Mouse (Mus musculus) midbrain, embryonic 16.5 days (tissue): ENCODE measurements around the gene Ikzf3. TPM values are rescaled to one million over a fixed set of nuclear protein-coding genes. Genes with fewer than 3 reads are reported as not detected.

ENCODE experiments used
- ATAC-seq: fragments of 200-750 bp; cut with Nextera tagmentation; 2 replicates; pipeline ENCODE4 v1.8.0; 2017; ENCODE audit warnings: moderate TSS enrichment
- H3K27ac ChIP-seq: fragments of 300-500 bp; sonication (generic); 2 replicates; pipeline ENCODE4 v1.5.1; 2014; ENCODE audit warnings: mild to moderate bottlenecking, low read length, mixed read lengths
- H3K27me3 ChIP-seq: fragments of 300-500 bp; sonication (generic); 2 replicates; pipeline ENCODE4 v1.6.1; 2014; ENCODE audit warnings: low read depth, low read length, mixed read lengths; ENCODE audit not compliant: control insufficient read depth, insufficient read depth
- H3K36me3 ChIP-seq: fragments of 300-500 bp; sonication (generic); 2 replicates; pipeline ENCODE4 v1.6.1; 2014; ENCODE audit warnings: mild to moderate bottlenecking, low read length, moderate library complexity, mixed read lengths; ENCODE audit not compliant: control insufficient read depth, insufficient read depth
- H3K4me1 ChIP-seq: fragments of 300-500 bp; sonication (generic); 2 replicates; pipeline ENCODE4 v1.6.1; 2014; ENCODE audit warnings: mild to moderate bottlenecking, low read length, mixed read lengths; ENCODE audit not compliant: control insufficient read depth, insufficient read depth
- H3K4me2 ChIP-seq: fragments of 300-500 bp; sonication (generic); 2 replicates; pipeline ENCODE4 v1.6.1; 2014; ENCODE audit warnings: mild to moderate bottlenecking, low read length, mixed read lengths
- H3K4me3 ChIP-seq: fragments of 300-500 bp; sonication (generic); 2 replicates; pipeline ENCODE4 v1.5.1; 2014; ENCODE audit warnings: low read depth, mild to moderate bottlenecking, low read length, moderate library complexity, mixed read lengths
- H3K9ac ChIP-seq: fragments of 300-500 bp; sonication (generic); 2 replicates; pipeline ENCODE4 v1.6.1; 2014; ENCODE audit warnings: low read depth, low read length, mixed read lengths
- H3K9me3 ChIP-seq: fragments of 300-500 bp; sonication (generic); replicated peaks from 2 replicates; pipeline ENCODE4 v1.6.1; 2014; ENCODE audit warnings: mild to moderate bottlenecking, low read length, mixed read lengths; ENCODE audit not compliant: control insufficient read depth, poor library complexity, severe bottlenecking
- WGBS: fragments of 180-500 bp; shearing (Covaris S2); extraction: QIAGEN DNeasy Blood & Tissue Kit; methylation state at CpG from one replicate; pipeline ENCODE4 v1.1.7; 2014; 5-methylcytosine and 5-hydroxymethylcytosine counted together
- polyA plus RNA-seq: library from polyadenylated mRNA; unstranded; fragments of >200 nt; fragmentation: Nextera tagmentation; extraction: Ambion mirVana; gene quantifications from 2 replicates; pipeline ENCODE4 v1.2.1, GENCODE M21; 2015

The Ikzf3 gene
- polyA plus RNA-seq, 1 experiment from 2014 or later, result not detected

DNA sequence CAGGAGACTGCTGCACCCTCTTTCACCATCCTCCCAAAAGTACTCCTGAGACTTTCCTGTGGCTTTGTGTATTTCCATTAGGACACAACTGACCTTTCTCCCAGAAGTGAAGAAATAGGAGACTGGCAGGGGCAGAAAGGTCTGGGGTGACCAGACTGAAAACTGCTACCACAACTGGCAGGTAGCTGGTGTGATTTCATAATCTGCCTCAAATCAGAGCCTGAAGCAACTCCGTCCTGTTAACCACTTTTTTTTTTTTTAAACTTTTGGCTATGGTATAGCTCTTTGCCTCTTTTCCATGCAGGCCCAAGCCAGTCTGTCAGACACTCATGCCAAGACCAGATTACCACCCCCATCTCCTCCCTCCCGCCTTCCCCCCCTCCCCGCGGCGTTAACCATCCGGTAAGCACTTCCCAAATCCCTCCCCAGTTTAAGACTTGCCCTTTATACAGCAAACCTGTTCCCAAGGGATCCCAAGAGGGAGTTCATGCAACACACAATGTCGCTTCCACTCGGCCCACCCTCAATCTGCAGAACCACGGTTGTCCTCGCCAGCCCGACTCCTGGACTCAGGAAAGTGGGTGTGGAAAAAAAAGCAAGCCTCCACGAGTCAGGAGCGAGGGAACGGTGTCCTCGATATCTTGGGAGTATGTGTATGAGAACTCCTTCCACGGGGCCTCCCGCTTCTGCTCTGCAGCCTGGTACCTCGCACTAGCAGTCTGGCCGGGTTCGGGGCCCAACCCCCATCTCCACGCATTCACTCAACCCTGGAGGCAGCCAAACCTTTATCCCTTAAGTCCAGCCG is 40.5 kb upstream of the Ikzf3 start:
- Histone ChIP-seq H3K27me3 (no peaks in the 10 kb centered on the region), H3K36me3 (peaks cover 10% of the 10 kb centered on the region), H3K4me1 (peaks cover 27% of the 10 kb centered on the region), H3K4me3 (peak overlapping the region; percentile 76), H3K9me3 (no peaks in the 10 kb centered on the region), H3K27ac (peak overlapping the region; percentile 82), H3K9ac (peak overlapping the region; percentile 82), H3K4me2 (peak overlapping the region; percentile 94)
- peak; percentile 49 for ATAC-seq
- under 1% methylated on average over 22 of the region's 22 CpGs for WGBS

DNA sequence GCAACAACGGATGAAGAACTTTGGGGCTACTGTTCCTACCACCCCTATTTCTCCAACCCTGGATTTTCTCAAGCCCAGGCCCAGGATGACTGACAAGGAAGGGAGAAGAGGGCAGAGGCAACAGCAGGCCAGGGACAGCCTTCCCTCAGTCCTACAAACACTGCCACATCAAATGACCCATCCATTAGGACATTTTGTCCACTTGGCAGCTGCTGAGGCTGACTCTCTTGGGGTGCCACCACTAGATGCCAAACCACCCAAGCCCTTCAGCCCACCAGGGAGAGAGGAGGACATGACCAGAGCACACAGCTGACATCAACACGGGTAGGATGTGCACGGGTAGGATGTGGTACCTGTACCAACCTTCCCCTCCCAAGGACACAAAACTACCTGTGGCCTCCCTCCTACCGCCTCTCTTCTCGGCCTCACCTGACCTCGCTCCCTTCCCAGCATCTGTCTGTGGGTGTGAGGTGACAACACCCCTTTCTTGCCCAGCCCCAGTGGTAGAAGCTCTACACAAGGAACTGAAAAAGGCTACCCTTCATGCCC is 38.9 kb upstream of the Ikzf3 start:
- Histone ChIP-seq H3K4me2 (no peak overlapping the region), H3K27ac (no peak overlapping the region), H3K4me3 (no peak overlapping the region), H3K9me3 (no peaks in the 10 kb centered on the region), H3K4me1 (peaks cover 27% of the 10 kb centered on the region), H3K9ac (no peak overlapping the region), H3K36me3 (peaks cover 10% of the 10 kb centered on the region), H3K27me3 (no peaks in the 10 kb centered on the region)
- 93% methylated on average over 6 of the region's 6 CpGs for WGBS
- no peak for ATAC-seq

DNA sequence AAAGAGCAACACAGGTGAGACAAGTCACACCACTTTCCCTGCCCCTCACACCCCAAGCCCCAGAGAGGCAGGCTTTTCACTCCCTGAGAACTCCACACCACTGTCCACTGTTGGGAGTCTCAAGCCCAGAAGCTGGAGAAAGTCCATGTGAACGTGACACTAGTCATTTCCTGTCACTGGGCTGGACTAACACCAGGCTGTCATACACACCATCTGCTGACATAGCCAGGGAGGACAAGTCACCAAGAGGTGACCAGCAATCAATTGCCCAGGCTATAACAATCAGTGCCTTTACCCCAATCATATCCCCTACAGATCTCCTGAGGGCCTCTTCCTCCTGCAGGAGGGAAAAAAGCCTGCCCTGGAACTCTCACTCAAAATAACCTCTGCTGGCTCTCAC is 38.3 kb upstream of the Ikzf3 start:
- ATAC-seq, result no peak
- no peaks in the 10 kb centered on the region for H3K9me3 ChIP-seq
- H3K4me3 ChIP-seq, result no peak overlapping the region
- H3K4me1 ChIP-seq, result peaks cover 27% of the 10 kb centered on the region
- H3K27me3 ChIP-seq, result no peaks in the 10 kb centered on the region
- H3K27ac ChIP-seq, result no peak overlapping the region
- peak overlapping the region; percentile 20; the same call in 1 of the 2 replicates for H3K9ac ChIP-seq
- 94% methylated on average over 1 of the region's 1 CpGs for WGBS
- H3K36me3 ChIP-seq, result peaks cover 10% of the 10 kb centered on the region
- no peak overlapping the region for H3K4me2 ChIP-seq

- Histone ChIP-seq H3K27ac (no peak overlapping the region), H3K27me3 (no peaks in the 10 kb centered on the region), H3K4me1 (peaks cover 27% of the 10 kb centered on the region), H3K9ac (no peak overlapping the region), H3K9me3 (no peaks in the 10 kb centered on the region), H3K4me3 (no peak overlapping the region), H3K36me3 (peaks cover 10% of the 10 kb centered on the region), H3K4me2 (no peak overlapping the region)
- 33% methylated on average over 3 of the region's 3 CpGs for WGBS
- ATAC-seq, result no peak
Observed at GRCm38 (mm10) chr11:98583571-98583970, 37.7 kb upstream of the Ikzf3 start.

- 91% methylated on average over 3 of the region's 3 CpGs for whole genome bisulfite sequencing
- no peak for ATAC-seq
Observed at GRCm38 (mm10) chr11:98583265-98583552, 37.4 kb upstream of the Ikzf3 start.

DNA sequence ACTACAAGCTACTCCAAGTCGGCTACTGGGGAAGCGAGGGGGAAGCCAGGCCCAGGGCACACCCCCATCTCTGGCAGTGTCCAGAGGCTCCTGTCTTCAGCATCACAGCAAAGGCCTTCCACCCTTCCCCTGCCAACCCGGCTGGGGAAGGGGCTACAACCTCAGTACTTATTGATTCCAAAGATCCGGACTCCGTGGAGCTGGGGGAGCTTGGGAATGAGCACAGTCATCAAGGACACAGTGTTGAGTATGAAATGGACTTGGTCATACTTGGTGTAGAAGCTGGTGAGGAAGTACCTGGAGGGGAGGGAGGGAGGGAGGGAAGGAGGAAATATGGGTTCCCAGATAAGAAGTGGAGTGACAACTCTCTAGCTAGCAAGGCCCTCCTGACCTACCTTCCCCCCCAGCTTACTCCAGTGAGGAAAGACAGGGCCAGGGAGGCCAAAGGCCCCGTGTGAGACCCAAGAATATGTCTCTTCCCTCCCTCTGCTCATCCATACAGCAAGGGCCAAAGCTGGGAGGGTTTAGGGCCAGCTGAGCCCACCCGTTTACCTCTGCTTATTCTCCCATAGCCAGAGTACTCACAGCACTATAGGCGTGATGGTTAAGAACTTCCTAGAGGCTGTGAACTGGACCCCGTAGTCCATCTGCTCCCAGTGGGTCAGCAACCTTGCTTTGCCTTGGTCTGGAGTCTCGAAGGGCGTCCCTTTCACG is 36.9 kb upstream of the Ikzf3 start:
- no peak for ATAC-seq
- Histone ChIP-seq H3K36me3 (peaks cover 10% of the 10 kb centered on the region), H3K4me1 (peaks cover 20% of the 10 kb centered on the region), H3K27ac (no peak overlapping the region), H3K9me3 (no peaks in the 10 kb centered on the region), H3K4me3 (no peak overlapping the region), H3K4me2 (no peak overlapping the region), H3K27me3 (no peaks in the 10 kb centered on the region), H3K9ac (no peak overlapping the region)
- WGBS, result 91% methylated on average over 12 of the region's 12 CpGs

More at GRCm38 (mm10) chr11:98583265-98583552, 37.4 kb upstream of the Ikzf3 start:
- Histone ChIP-seq H3K36me3 (peaks cover 10% of the 10 kb centered on the region), H3K4me2 (no peak overlapping the region), H3K27ac (no peak overlapping the region), H3K4me3 (no peak overlapping the region), H3K9me3 (no peaks in the 10 kb centered on the region), H3K4me1 (peaks cover 25% of the 10 kb centered on the region), H3K9ac (no peak overlapping the region), H3K27me3 (no peaks in the 10 kb centered on the region)

- H3K9ac ChIP-seq, result no peak overlapping the region
- 85% methylated on average over 8 of the region's 8 CpGs for WGBS
- H3K4me3 ChIP-seq, result no peak overlapping the region
- H3K27ac ChIP-seq, result no peak overlapping the region
- no peak for ATAC-seq
- peaks cover 17% of the 10 kb centered on the region for H3K4me1 ChIP-seq
- H3K9me3 ChIP-seq, result no peaks in the 10 kb centered on the region
- peaks cover 10% of the 10 kb centered on the region for H3K36me3 ChIP-seq
- H3K27me3 ChIP-seq, result no peaks in the 10 kb centered on the region
- no peak overlapping the region for H3K4me2 ChIP-seq
Observed at GRCm38 (mm10) chr11:98582030-98582388, 36.2 kb upstream of the Ikzf3 start.

GRCm38 (mm10) chr11:98581286-98582029 is 35.6 kb upstream of the Ikzf3 start:
- no peak overlapping the region for H3K27ac ChIP-seq
- peaks cover 10% of the 10 kb centered on the region for H3K36me3 ChIP-seq
- H3K4me2 ChIP-seq, result no peak overlapping the region
- ATAC-seq, result no peak
- no peak overlapping the region for H3K9ac ChIP-seq
- 66% methylated on average over 17 of the region's 17 CpGs for WGBS
- H3K27me3 ChIP-seq, result no peaks in the 10 kb centered on the region
- no peak overlapping the region for H3K4me3 ChIP-seq
- H3K9me3 ChIP-seq, result no peaks in the 10 kb centered on the region
- H3K4me1 ChIP-seq, result peaks cover 17% of the 10 kb centered on the region
